Mouse (Mus musculus) cerebellum, postnatal 36 days (tissue): ENCODE data around the gene Pex11a.
"Not testable (repeated sequence)": the region's sequence is repeated elsewhere in the genome, so short reads cannot be mapped to it uniquely, and the experiment has no call there.

ENCODE experiments used
- DNase-seq, 2 experiments: peaks; one replicate each; pipeline ENCODE4 v3.0.0; 2021 to 2022; ENCODE audit warnings: mixed read lengths in 2 of 2

The Pex11a gene

DNA sequence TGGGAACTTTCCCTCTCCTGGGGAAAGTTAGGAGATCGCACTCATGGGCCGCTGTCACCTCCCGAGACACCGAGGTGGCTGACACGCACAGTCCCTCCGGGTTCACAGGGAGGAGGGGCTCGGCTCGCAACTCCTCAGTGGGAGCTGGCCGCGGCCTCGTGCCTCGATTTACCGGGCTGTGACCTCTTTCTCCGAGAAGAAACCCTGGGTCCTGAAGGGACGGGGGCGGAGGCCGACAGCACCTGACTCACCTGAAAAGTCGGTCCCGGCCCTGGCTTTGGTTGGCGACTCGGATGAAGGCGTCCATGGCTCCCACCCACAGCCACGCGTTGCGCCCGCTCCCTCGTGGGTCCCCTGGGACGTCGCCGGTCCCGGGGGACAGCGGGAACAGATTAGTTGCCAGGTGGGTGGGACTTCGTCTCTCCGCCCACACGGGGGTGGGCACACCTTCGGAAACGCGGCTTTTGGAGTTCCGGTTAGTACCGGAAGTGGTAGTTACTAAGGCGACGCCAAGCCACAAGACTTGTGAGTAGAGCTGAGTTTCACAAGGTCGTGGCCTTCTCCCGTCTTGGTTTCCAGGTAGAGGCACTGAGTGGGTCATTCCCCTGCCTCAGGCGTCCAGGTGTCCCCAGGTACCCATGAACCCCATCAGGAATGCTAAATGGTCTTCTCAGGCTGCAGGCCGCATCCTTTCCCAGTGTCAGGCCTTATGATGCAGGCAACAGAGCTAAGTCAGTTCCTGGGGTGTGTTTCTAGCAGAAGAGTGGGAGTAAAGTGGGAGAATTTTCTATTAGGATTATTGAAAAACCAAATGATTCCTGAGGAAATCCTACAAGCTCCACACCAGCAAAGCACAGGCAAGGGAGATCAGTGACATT lies at the start of gene Pex11a, which contains the start of gene Wdr93:
Gene Pex11a, minus strand, starts transcription at position 473 of the 878 bp plus-strand sequence.
Gene Wdr93, plus strand, starts transcription at position 505 of the 878 bp plus-strand sequence.
- DNase-seq, result peak; percentile 64 to 69

GRCm38 (mm10) chr7:79789812-79790211 lies 46.9 kb upstream of the Pex11a start:
- not testable (repeated sequence) for DNase-seq

- DNase-seq, result peak; percentile 58 to 70
Measured at GRCm38 (mm10) chr7:79786295-79786694, 43.4 kb upstream of the Pex11a start.

DNA sequence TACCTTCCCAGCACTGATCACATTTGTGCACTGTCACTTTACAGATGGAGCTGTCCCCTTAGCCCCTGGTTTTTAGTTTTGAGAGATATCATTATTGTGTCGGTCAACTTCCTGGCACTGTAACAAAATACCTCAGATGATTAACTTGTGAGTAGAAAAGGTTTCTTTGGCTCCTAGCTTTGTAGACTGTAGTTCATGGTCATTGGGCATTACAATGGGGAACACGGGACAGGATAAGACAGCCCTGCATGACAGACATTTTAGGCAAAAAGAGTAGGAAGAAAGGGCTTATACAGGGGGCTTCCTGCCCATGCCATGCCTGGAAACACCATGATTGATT lies 39.6 kb upstream of the Pex11a start:
- no peak for DNase-seq

DNA sequence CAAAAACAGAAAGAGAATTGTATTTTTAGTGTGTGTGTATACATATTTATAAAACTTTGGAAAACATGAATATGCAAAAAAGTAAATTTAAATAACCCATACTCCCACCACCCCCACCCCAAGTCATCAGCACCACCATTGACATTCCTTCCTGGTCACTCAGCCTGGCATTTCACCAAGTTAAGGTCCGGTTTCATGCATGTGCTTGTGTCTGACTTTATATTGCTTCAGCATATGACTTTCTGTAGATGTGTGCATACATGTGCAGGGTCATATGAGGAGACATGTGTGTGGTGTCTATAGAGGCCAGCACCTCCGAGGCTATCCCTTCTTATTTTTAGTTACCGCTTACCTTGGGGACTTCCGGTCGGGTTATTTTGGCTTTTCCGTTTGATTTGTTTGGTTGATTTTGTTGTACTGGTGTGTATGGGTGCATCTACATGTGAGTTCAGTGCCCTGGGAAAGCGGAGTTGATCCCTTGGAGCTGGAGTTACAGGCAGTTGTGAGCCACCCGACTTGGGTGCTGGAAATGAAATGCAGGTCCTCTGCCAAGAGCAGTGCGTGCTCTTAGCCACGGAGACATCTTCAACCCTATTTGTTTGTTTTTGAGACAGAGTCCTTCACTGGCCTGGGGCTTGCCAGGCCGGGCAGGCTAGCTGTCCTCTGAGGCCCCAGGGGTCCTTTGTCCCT lies 39.0 kb upstream of the Pex11a start:
- no peak for DNase-seq

GRCm38 (mm10) chr7:79780647-79781626 lies 38.0 kb upstream of the Pex11a start:
- DNase-seq, result peak; percentile 67 to 76

DNA sequence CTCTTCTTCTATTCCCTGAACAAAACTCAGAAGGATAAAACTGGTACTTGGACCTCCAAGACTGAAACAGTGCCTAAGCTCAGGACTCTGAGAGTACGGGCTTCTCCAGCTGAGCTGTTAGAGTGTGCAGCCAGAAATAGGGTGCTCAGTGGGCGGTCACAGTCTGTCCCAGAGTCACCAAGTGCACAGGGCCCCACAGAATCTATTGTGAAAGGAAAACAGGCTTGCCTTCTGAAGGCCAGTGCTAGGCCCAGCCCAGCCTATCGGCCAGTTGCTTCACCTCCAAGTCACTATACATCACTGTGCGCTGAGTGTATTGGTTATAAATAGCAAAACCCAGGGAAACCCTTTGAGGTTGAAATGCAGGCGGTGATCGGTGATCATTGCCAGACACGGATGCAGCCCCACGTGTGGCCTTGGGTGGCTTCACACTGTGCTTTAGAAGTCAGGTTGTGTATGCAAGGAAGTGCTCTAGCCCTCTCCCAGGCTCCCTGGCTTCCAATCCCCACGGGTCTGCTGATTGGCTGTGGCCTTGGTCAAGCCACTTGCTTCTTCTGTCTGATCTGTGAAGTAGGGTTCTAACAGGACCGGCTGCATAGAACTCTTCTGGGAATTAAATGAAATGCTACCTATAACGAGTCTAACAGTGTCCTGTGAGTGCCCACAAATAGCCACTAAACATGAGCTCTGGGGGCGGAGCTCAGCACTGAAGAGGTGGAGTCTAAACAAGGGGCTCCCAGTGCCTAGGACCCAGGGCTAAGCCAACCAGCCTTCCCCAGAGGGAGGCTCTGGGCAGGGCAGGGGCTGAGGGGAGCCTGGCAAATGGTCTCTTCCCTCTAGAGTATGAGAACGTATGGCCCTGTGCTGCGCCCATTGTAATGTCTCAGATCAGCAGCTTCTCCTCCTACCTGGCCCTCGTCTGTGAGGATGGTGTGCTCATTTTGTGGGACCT lies 28.9 kb upstream of the Pex11a start:
- DNase-seq, result no peak

DNA sequence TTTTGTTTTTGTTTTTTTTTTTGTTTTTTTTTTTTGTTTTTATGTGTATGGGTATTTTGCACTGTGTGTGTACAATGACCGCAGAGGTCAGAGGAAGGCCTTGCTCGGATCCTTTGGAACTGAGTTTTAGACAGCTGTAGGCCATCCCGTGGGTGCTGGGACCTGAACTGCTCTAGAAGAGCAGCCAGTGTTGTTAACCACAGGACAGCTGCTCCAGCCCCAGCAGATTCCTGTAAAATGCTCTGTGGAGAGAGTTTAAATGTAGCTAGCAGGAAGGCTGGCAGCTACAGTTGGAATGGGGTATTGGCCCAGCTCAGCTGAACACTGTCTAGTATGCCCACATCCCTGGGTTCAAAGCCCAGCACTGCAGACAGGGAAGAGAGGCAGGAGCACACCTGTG lies 26.7 kb upstream of the Pex11a start:
- no peak for DNase-seq

GRCm38 (mm10) chr7:79765991-79766390 lies 23.1 kb upstream of the Pex11a start:
- no peak for DNase-seq

DNA sequence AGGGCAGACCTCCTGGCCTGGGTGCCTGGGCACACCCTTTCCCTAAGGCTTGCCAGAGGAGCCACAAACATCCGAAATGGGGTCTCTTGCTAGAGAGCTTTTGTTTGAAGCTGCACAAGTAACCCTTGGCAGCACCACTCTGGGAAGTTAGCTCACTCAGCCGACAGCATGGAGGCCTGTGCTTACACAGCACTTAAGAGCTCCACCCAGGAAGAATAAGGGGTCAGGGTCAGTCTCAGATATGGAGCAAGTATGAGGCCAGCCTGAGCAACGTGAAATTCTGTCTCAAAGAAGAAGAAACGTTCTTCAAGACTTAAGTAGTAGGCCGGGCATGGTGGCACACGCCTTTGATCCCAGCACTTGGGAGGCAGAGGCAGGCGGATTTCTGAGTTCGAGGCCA lies 19.2 kb upstream of the Pex11a start:
- no peak for DNase-seq

GRCm38 (mm10) chr7:79761124-79761876 lies 18.4 kb upstream of the Pex11a start:
- DNase-seq, result no peak

DNA sequence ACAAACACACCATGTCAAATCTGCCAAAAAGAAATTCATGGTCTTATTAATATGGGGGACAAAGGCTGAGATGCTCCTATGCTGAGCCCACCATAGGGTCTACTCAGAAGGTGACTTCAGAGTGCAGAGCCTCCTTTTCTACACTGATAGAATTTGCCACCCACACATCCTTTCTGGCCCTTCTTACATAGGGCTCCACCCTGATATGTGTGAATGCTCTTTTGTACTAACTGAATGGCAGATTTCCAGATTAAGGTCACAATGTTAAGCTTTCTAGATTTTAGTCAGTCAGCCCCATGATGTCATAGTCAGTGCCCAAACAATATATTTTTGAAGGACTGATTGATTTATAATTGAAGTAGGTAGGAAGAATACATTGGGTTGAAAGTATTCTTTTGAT lies 16.8 kb upstream of the Pex11a start:
- DNase-seq, result no peak

DNA sequence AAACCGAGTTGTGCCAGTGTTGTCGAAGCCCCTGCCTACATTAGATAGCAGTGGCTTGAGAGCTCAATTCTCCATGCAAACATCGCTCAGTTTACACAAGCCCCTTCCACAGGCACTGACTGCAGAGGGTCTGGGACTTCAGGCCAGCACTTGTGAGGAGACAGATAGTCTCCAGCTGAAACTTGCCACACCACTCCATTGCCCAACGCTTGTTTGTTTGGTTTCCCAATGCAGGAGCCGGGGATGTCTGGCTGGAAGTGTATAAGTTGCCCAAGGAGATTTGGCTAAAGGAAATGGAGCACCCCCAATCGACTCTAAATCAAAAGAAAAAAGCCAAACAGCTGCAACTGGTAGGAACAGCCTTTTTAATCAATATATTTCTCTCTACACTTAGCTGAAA lies 15.2 kb upstream of the Pex11a start:
- DNase-seq, result no peak

DNA sequence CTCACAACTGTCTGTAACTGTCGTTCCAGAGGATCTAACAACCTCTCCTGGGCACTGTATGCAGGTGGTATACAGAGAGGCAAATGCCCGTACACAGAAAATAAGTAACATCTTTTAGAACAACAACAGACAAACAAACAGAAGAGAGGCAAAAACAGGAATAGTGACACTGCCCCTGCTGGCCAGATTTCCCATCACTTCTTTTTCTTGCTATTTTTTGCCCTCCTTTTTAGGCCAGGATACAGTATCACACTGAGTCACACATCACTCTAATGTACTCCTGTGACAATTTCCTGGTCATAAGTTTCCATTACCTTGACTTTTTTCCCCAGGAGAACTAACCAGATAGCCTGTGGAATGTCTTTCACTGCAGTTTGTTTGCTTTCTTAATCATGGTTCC lies 13.4 kb upstream of the Pex11a start:
- no peak for DNase-seq

GRCm38 (mm10) chr7:79749511-79749910 lies 6.6 kb upstream of the Pex11a start:
- no peak for DNase-seq

GRCm38 (mm10) chr7:79747659-79748058 lies 4.7 kb upstream of the Pex11a start:
- DNase-seq, result no peak

- DNase-seq, result no peak
Measured at GRCm38 (mm10) chr7:79744585-79744984, 1.7 kb upstream of the Pex11a start.

GRCm38 (mm10) chr7:79744051-79744450 lies 1.1 kb upstream of the Pex11a start:
- DNase-seq, result no peak

GRCm38 (mm10) chr7:79742277-79742658 lies 663 bp downstream of the Pex11a start:
- no peak for DNase-seq

DNA sequence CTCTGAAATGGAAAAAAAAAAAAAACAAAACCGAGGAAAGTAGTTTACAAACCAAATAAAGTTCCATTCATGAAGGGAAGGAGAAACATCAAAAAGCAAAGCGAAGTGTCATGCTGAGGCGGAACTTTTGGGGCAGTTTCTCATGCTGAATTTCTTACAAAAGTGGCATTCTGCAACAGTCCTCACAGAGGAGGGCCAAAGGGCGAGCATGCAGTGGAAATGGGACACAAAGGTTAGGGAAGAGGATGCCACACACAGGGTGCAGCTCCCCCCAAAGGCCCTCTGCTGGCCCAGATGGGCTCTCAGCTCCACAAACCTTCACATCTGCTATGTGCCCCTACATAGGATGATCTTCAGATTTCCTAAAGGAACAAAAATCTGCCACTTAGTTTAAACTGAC lies 2.7 kb downstream of the Pex11a start:
- DNase-seq, result no peak

DNA sequence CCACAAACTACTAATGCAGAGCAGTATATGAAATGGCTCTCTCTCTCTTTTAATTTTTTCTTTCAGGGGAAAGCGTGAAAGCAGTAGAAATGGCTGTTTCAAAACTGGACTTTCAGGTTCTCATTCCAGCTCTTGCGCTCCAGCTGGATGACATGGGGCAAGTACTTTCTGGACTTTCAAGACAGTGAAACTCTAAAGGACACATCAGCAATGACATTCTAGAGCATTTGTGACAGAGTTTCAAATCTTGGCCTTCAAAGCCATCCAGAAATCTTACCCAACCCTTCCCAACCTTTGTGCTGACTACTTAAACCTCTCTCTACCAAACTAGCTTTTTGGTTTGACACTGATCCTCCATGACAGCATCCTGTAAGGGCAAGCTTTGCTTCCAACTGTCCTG lies 4.0 kb downstream of the Pex11a start:
- no peak for DNase-seq
